Mouse (Mus musculus) kidney, postnatal 14 days (tissue): Measurements from ENCODE around the gene Sphk2.
A peak's percentile ranks its signal among the peaks of the same experiment; 100 is the strongest.

Experiments
- DNase-seq: peaks from one replicate; pipeline ENCODE4 v3.0.0; 2022; ENCODE audit warnings: mixed read lengths

Gene Sphk2

GRCm38 (mm10) chr7:45709677-45710355 is 8.0 kb downstream of the Sphk2 start:
- DNase-seq: no peak

GRCm38 (mm10) chr7:45709036-45709435 is 8.8 kb downstream of the Sphk2 start:
- DNase-seq: no peak

- peak; percentile 81 for DNase-seq
These were observed 9.5 kb downstream of the Sphk2 start for GRCm38 (mm10) chr7:45708221-45708761.

GRCm38 (mm10) chr7:45707375-45707967 is 10.3 kb downstream of the Sphk2 start:
- peak; percentile 98 for DNase-seq

GRCm38 (mm10) chr7:45706721-45707241 is 11.0 kb downstream of the Sphk2 start:
- peak; percentile 93 for DNase-seq

DNA sequence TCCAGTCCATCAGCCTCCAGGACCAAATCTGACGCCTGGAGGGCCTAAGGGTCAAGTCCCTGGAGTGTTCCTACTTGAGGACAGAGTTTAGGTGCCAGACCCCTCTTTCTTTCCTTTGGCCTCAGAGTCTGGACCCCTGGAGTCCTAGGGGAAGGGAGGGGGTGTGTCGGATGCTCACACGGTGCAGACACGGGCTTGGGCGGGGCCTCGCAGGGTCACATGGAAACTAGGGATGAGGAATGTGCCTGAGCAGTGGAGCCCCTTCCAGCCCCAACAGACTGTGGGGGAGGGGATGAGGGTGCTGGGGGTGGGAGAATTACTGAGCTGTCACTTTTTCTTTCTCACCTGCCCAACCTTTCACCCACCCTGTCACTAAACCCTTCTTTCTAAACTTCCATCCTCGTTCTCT is 11.9 kb downstream of the Sphk2 start:
- peak; percentile 87 for DNase-seq

DNA sequence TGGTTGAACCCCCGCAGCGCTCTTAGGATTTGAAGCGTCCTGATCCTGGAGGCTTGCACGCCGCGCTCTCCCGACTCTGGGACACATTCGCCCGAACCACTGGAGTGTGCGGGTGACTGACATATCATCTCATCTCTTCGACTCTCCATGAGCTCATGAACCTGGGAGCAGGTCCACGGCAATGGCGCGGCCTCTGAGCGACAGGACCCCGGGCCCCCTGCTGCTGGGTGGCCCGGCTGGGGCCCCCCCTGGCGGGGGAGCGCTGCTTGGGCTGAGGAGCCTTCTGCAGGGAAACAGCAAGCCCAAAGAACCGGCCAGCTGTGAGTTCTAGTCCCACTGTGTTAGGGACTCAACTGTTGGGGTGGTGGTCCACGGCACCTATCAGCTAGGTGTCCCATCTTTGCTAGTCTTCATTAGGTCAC is 12.3 kb downstream of the Sphk2 start:
- no peak for DNase-seq

GRCm38 (mm10) chr7:45704730-45705442 is 12.9 kb downstream of the Sphk2 start, which contains the start of gene Dbp:
Gene Dbp, plus strand, starts transcription at chr7:45705088.
- peak; percentile 100 for DNase-seq

DNA sequence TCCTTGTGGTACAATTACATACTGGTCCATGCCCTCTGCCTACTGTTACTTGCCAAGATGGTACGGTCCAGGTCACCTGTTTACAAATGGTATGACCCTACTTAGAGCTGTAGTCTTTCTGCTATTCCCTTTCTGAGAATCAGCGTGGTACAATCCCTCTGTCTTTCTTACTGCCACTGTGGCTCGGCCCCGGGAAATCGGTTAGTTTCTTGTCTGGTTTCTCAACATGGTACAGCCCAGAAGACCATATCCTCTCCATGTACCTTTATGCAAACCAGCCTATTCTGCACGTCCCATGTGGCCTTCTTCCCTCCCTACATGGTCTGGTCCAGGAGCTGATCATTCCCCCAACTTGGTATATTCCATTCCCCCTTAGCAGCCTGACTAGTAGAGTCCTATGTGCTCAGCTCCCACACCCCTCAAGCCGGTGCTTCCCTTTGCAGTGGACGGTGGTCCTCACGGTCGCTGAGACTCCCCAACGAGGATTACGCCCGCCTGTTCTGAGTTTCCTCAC is 13.7 kb downstream of the Sphk2 start:
- peak; percentile 78 for DNase-seq

DNA sequence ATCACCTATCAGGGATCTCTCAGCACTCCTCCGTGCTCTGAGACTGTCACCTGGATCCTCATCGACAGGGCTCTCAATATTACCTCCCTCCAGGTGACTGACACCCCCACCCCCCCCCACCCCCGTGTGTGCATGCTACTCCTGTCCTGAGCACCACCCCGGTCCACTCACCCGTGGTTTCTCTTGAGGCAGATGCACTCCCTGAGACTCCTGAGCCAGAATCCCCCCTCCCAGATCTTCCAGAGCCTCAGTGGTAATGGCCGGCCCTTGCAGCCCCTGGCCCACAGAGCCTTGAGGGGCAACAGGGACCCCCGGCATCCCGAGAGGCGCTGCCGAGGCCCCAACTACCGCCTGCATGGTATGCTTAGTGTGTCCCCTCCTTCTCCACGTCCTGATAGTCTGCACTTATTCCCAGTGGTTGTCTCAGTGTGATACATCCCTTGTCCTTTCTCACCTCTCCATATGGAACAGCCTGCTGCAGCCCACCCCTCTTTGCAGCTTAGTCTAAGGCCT is 14.2 kb downstream of the Sphk2 start:
- no peak for DNase-seq

DNA sequence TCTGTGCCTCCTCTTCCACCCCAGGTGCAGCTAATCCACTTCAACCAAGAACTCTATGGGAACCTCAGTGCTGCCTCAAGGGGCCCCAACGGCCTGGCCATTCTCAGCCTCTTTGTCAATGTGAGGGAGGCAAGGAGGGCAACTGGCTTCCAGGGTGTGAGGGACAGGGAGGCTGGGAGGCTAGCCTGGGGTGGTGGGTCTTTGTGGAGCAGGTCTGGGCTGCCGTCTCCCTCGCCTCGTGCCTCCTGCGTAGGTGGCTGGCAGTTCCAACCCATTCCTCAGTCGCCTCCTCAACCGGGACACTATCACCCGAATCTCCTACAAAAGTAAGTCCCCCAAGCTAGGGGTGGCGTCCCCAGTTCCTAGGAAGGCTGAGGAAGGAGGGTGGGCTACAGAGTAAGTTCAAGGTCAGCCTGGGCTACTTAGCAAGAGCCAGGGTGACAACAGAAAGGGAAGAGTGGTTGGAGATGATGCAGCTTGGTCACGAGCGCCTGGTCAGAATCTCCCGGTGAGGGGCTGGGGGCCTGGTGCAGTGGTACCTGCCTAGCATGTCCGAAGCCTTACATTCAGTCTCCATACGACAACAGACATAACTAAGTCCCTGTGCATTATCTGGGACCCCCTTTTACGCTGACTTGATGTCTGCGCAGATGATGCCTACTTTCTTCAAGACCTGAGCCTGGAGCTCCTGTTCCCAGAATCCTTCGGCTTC is 14.8 kb downstream of the Sphk2 start:
- no peak for DNase-seq

DNA sequence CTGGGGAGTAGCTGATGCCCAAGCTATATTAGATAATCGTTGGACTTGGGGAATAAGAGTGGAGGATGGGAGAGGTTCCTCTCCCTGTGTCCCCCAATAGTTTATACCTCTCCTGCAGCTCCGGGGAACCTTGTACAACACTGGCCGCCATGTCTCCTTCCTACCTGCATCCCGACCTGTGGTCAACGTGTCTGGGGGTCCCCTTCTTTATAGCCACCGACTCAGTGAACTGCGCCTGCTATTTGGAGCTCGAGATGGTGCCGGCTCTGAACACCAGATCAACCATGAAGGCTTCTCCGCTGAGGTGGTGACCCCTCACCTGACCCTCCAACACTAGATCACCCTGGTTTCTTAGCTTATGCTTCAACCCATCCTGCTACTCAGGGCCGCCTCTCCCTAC is 15.5 kb downstream of the Sphk2 start:
- no peak for DNase-seq

DNA sequence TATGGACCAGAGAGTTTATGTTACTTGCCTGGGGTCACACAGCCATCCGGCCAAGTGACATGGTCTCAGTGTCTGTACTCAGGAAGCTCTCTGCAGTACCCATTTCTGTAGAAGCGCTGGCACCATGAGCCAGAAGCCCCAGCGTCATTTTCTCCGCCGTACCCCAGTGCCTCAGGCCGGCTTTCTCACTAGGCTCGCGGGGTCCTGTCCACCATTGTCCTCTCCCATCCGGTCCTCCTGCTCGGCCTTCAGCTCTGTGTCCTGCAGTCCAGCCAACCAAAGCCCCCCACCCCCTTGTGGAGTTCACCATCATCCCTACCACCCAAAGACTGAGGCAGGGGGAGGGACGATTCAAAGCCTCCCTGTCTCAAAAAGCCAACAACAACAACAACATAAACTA is 16.2 kb downstream of the Sphk2 start:
- no peak for DNase-seq

DNA sequence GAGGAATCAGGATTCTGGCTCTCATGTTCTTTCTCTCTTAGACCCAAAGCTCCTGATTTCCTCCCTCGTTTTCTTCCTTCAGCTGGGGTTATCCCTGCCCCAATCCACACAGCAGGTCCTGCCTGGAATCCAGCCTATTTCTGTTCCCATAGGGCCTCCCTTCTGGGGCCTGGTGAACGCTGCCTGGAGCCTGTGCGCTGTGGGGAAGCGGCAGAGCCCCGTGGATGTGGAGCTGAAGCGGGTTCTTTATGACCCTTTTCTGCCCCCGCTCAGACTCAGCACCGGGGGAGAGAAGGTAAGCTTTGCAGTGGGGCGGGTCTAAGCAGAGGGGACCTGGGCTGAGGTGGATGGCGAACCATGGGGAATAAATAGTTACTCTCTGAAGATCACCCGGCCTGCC is 16.7 kb downstream of the Sphk2 start:
- DNase-seq: no peak

DNA sequence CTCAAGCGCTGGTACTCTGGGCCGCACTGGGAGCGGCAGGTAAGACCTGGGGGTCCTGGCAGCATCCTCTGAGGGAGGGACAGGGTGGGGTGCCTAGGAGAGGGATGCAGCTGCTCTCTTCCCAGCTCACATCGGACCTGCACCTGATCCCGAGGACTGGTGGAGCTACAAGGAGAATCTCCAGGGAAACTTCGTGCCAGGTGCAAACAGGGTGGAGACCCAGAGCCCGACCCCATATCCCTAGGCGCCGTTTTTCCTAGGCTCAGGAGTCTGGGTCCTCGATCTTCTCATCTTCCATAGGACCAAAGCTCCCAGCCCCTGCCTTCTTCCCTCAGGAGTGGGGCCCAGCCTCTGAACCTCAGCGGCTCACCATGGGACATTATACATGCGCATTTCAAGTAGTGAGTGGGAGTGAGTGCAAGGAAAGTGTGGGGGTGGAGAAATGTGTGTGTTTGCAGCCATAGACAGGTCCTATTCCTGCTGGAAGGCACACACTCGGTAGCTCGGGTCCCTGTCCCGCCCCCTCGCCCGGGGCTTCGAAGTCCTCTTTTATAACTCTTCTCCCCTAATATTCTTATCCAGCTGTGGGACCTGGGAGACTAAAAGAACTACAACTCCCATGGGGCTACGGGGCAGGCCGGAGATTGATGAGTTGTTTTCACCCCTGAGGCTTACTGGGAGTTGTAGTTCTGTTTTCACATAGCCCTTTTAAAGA is 17.3 kb downstream of the Sphk2 start:
- peak; percentile 89 for DNase-seq

GRCm38 (mm10) chr7:45699523-45700141 is 18.2 kb downstream of the Sphk2 start, which contains the start of gene Car11:
Gene Car11, plus strand, starts transcription at chr7:45699843.
- no peak for DNase-seq

- DNase-seq: no peak
These were observed 19.9 kb downstream of the Sphk2 start for GRCm38 (mm10) chr7:45697894-45698293.

- no peak for DNase-seq
These were observed 22.7 kb downstream of the Sphk2 start for GRCm38 (mm10) chr7:45695098-45695497.

DNA sequence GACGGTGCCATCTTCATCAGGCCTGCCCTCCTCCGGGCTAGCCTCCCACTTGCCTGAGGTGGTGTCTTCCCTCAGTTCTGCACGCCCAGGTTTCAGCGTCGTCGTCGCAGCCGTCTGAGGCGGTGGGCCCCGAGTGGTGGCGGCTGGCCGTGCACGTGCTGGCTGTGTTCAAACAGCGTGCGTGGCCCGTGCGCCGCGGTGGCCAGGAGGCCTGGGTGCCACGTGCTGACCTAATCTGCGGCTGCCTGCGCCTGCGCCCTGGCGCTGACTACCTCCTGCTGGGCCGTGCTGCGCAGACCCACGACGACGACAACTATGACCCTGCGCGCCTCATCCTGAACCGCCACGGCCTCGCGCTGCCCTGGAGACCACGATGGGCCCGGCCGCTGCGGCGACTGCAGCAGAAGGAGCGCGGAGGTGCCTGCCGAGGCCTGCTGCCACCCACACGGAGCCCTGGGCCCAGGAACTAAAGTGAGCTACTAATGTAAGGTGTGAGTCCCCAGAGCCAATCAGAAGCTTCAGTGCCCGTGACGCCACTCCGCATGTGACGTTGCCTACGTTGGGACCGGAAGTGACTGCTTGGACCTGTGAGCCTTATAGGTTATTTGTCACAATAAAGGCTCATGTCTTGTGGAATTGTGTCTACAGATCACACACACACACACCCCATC is 23.7 kb downstream of the Sphk2 start, which contains the start of gene Sec1:
Sec1 (minus strand) TSS at position 482 of the 671 bp plus-strand sequence.
- DNase-seq: no peak

- no peak for DNase-seq
These were observed 25.4 kb downstream of the Sphk2 start for GRCm38 (mm10) chr7:45692364-45692763.
